Mouse (Mus musculus) stomach, postnatal 0 days (tissue): ENCODE measurements around the gene Cacna1s. TPM values are rescaled to one million over a fixed set of nuclear protein-coding genes. Genes with fewer than 3 reads are reported as not detected.

Experiments used
- ATAC-seq: fragments of 200-750 bp; cut with Nextera tagmentation; 2 replicates; pipeline ENCODE4 v1.8.0; 2017; ENCODE audit not compliant: low FRiP score, low TSS enrichment
- DNase-seq: peaks from one replicate; pipeline ENCODE4 v3.0.0-alpha.2; 2016; ENCODE audit warnings: low spot score
- H3K27ac ChIP-seq: fragments of 300-500 bp; sonication (generic); replicated peaks from 2 replicates; pipeline ENCODE4 v1.5.1; 2014; ENCODE audit warnings: mild to moderate bottlenecking, control low read depth
- H3K27me3 ChIP-seq: fragments of 300-500 bp; sonication (generic); 2 replicates; pipeline ENCODE4 v1.6.1; 2014; ENCODE audit warnings: low read length; ENCODE audit not compliant: control insufficient read depth, insufficient read depth
- H3K36me3 ChIP-seq: fragments of 300-500 bp; sonication (generic); 2 replicates; pipeline ENCODE4 v1.6.1; 2014; ENCODE audit warnings: low read length, mixed read lengths; ENCODE audit not compliant: control insufficient read depth, insufficient read depth
- H3K4me1 ChIP-seq: fragments of 300-500 bp; sonication (generic); replicated peaks from 2 replicates; pipeline ENCODE4 v1.6.1; 2014; ENCODE audit warnings: antibody characterized with exemption; ENCODE audit not compliant: control insufficient read depth, insufficient read depth
- H3K4me2 ChIP-seq: fragments of 300-500 bp; sonication (generic); replicated peaks from 2 replicates; pipeline ENCODE4 v1.6.1; 2014; ENCODE audit warnings: low read depth, mild to moderate bottlenecking, control low read depth, moderate library complexity
- H3K4me3 ChIP-seq: fragments of 300-500 bp; sonication (generic); 2 replicates; pipeline ENCODE4 v1.5.1; 2014; ENCODE audit warnings: low read depth, low read length, control low read depth
- H3K9ac ChIP-seq: fragments of 300-500 bp; sonication (generic); 2 replicates; pipeline ENCODE4 v1.6.1; 2014; ENCODE audit warnings: mild to moderate bottlenecking, low read length, control low read depth, mixed read lengths
- H3K9me3 ChIP-seq: fragments of 300-500 bp; sonication (generic); 2 replicates; pipeline ENCODE4 v1.6.1; 2016; ENCODE audit warnings: low read length; ENCODE audit not compliant: control insufficient read depth
- CTCF ChIP-seq: IDR thresholded peaks from 2 replicates; pipeline ENCODE4 v1.5.1; 2016; ENCODE audit warnings: antibody characterized with exemption, low read depth, mild to moderate bottlenecking, moderate library complexity
- EP300 ChIP-seq: optimal IDR thresholded peaks from 2 replicates; pipeline ENCODE3; 2016; ENCODE audit warnings: antibody characterized with exemption
- WGBS: fragments of 180-500 bp; shearing (Covaris S2); extraction: QIAGEN DNeasy Blood & Tissue Kit; methylation state at CpG from one replicate; pipeline ENCODE4 v1.1.7; 2014; 5-methylcytosine and 5-hydroxymethylcytosine counted together
- polyA plus RNA-seq: library from polyadenylated mRNA; unstranded; fragments of >200 nt; fragmentation: Nextera tagmentation; extraction: Ambion mirVana; gene quantifications from 2 replicates; pipeline ENCODE4 v1.2.1, GENCODE M21; 2015

Gene Cacna1s
- polyA plus RNA-seq, 1 experiment from 2014 or later: not detected

- DNase-seq: peak; percentile 62
- ATAC-seq: peak; percentile 64
- no peak overlapping the region for H3K27ac ChIP-seq
- 70% methylated on average over 9 of the region's 9 CpGs for WGBS
- no peaks in the 10 kb centered on the region for H3K27me3 ChIP-seq
- H3K9me3 ChIP-seq: no peaks in the 10 kb centered on the region
- no peaks in the 10 kb centered on the region for H3K4me1 ChIP-seq
- H3K36me3 ChIP-seq: no peaks in the 10 kb centered on the region
- no peak overlapping the region for H3K4me2 ChIP-seq
- H3K4me3 ChIP-seq: no peak overlapping the region
- TF ChIP-seq CTCF (no peak), EP300 (no peak)
- no peak overlapping the region for H3K9ac ChIP-seq
Measured at GRCm38 (mm10) chr1:136149702-136150101, 97.2 kb downstream of the Cacna1s start.

- Histone ChIP-seq H3K4me3 (no peak overlapping the region), H3K36me3 (no peaks in the 10 kb centered on the region), H3K27ac (no peak overlapping the region), H3K9ac (no peak overlapping the region), H3K9me3 (no peaks in the 10 kb centered on the region), H3K4me1 (no peaks in the 10 kb centered on the region), H3K4me2 (no peak overlapping the region), H3K27me3 (no peaks in the 10 kb centered on the region)
- no peak for TF ChIP-seq EP300
- TF ChIP-seq CTCF: no peak
- WGBS: 62% methylated on average over 8 of the region's 8 CpGs
- DNase-seq (no peak), ATAC-seq (no peak)
Measured at GRCm38 (mm10) chr1:136151371-136151770, 98.8 kb downstream of the Cacna1s start.

- ATAC-seq (no peak), DNase-seq (no peak)
- 97% methylated on average over 4 of the region's 4 CpGs for WGBS
- Histone ChIP-seq H3K9me3 (no peaks in the 10 kb centered on the region), H3K4me3 (no peak overlapping the region), H3K9ac (no peak overlapping the region), H3K27me3 (no peaks in the 10 kb centered on the region), H3K4me2 (no peak overlapping the region), H3K4me1 (no peaks in the 10 kb centered on the region), H3K27ac (no peak overlapping the region), H3K36me3 (no peaks in the 10 kb centered on the region)
- TF ChIP-seq EP300 (no peak), CTCF (peak; percentile 22; the same call in 1 of the 2 replicates)
Measured at GRCm38 (mm10) chr1:136156304-136156703, 103.8 kb downstream of the Cacna1s start.

GRCm38 (mm10) chr1:136156951-136157350, 104.4 kb downstream of the Cacna1s start:
- no peak overlapping the region for H3K4me3 ChIP-seq
- WGBS: 88% methylated on average over 4 of the region's 4 CpGs
- 0 out of 2 replicates have a peak, but pooled peaks have one; percentile 57 for ATAC-seq
- DNase-seq: no peak
- no peaks in the 10 kb centered on the region for H3K9me3 ChIP-seq
- no peak overlapping the region for H3K27ac ChIP-seq
- H3K4me1 ChIP-seq: no peaks in the 10 kb centered on the region
- no peak overlapping the region for H3K4me2 ChIP-seq
- H3K9ac ChIP-seq: no peak overlapping the region
- no peak for TF ChIP-seq CTCF
- no peak for TF ChIP-seq EP300
- no peaks in the 10 kb centered on the region for H3K27me3 ChIP-seq
- no peaks in the 10 kb centered on the region for H3K36me3 ChIP-seq

GRCm38 (mm10) chr1:136159830-136160229, 107.3 kb downstream of the Cacna1s start:
- H3K4me3 ChIP-seq: no peak overlapping the region
- WGBS: 55% methylated on average over 11 of the region's 12 CpGs
- H3K27me3 ChIP-seq: no peaks in the 10 kb centered on the region
- no peak overlapping the region for H3K4me2 ChIP-seq
- no peak overlapping the region for H3K9ac ChIP-seq
- no peaks in the 10 kb centered on the region for H3K9me3 ChIP-seq
- H3K36me3 ChIP-seq: no peaks in the 10 kb centered on the region
- TF ChIP-seq CTCF: peak; percentile 55
- TF ChIP-seq EP300: no peak
- DNase-seq: no peak
- no peak for ATAC-seq
- H3K4me1 ChIP-seq: no peaks in the 10 kb centered on the region
- H3K27ac ChIP-seq: no peak overlapping the region

GRCm38 (mm10) chr1:136160297-136160696, 107.7 kb downstream of the Cacna1s start:
- no peaks in the 10 kb centered on the region for H3K36me3 ChIP-seq

More at GRCm38 (mm10) chr1:136160297-136160696, 107.7 kb downstream of the Cacna1s start:
- TF ChIP-seq EP300: no peak
- no peak for TF ChIP-seq CTCF
- DNase-seq (no peak), ATAC-seq (no peak)
- no peak overlapping the region for H3K9ac ChIP-seq
- no peak overlapping the region for H3K4me2 ChIP-seq
- H3K4me1 ChIP-seq: no peaks in the 10 kb centered on the region
- H3K4me3 ChIP-seq: no peak overlapping the region
- no peaks in the 10 kb centered on the region for H3K27me3 ChIP-seq
- no peaks in the 10 kb centered on the region for H3K9me3 ChIP-seq
- WGBS: 73% methylated on average over 12 of the region's 12 CpGs
- H3K27ac ChIP-seq: no peak overlapping the region
